Mouse (Mus musculus): ENCODE measurements around the gene Tcte1. TPM values are rescaled to one million over a fixed set of nuclear protein-coding genes. Genes with fewer than 3 reads are reported as not detected.
A peak's percentile ranks its signal among the peaks of the same experiment; 100 is the strongest.

The Tcte1 gene
- total RNA-seq, 1 experiment from 2014 or later: not detected

GRCm38 (mm10) chr17:45584939-45585678 is 61.9 kb downstream of the Tcte1 start:
- DNase-seq: peak; percentile 92

DNA sequence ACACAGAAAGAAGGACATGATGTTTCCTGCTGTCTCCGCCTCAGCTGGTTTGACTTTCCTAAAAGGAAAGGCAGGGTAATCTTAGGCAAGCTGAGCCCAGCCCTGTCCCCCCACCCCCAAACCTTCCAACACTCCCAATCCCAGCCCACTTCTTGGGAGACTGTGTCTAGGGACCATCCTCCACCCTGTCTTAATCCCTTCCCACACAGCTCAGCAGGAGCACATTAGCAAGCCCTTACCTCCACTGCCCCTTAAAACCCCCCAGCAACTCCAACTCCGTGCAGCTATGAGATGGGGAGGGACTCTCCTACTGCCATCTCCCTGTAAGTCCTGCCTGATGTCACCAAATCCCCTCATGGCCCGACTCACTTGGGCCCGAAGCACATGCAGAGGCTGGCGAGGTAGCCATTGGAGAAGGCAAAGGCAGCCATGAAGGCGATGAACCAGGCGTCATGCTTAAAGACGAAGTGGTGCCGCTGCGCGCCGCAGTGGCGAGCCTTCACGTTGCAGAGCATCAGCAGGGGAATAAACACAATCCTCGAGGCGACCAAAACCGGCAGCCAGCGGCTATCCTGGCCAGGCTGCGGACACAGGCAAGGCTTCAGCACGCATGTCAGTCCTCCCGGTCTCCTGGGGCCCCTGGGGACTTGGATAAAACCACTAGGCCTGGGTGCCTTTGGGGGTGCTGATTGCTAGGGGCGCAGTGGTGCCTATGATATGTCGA is 62.7 kb downstream of the Tcte1 start:
- DNase-seq: peak; percentile 26

DNA sequence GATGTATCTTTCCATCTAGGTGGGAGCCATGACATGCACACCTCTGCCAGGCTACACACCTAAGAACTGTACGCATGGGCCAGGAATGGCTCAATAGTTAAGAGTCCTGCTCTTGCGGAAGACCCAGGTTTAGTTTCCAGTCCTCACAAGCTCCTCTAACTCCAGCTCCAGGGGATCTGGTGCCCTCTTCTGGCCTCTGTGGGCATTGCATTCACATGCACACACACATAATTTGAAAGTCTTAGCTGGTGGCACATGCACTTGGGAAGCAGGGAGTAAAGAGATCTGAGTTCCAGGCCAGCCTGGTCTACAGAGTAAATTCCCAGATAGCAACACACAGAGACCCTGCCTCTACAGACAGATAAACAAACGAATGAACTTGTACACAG is 63.2 kb downstream of the Tcte1 start:
- peak; percentile 60 for DNase-seq

GRCm38 (mm10) chr17:45588370-45588769 is 65.1 kb downstream of the Tcte1 start:
- no peak for DNase-seq

GRCm38 (mm10) chr17:45589236-45589635 is 66.0 kb downstream of the Tcte1 start:
- peak; percentile 71 for DNase-seq

GRCm38 (mm10) chr17:45589844-45590243 is 66.6 kb downstream of the Tcte1 start:
- DNase-seq: peak; percentile 90

DNA sequence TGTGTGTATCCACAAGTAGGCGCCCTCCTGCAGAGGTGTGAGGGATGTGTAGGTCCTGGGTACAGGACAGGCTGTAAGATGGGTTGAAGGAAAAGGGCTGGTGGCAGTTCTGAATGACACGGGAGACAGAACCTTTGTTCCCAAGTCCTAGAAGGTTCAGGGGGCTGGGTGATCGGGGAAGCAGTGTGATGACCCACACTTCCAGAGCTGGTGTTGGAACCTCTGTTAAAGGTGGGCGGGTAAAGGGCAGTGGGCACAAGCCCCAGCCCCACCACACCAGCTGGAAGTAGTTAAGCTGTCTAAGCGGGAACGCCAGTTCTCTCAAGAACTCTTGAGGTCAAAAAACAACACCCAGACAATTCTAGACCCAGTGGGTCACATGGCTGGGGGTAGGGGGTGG is 67.2 kb downstream of the Tcte1 start:
- no peak for DNase-seq

DNA sequence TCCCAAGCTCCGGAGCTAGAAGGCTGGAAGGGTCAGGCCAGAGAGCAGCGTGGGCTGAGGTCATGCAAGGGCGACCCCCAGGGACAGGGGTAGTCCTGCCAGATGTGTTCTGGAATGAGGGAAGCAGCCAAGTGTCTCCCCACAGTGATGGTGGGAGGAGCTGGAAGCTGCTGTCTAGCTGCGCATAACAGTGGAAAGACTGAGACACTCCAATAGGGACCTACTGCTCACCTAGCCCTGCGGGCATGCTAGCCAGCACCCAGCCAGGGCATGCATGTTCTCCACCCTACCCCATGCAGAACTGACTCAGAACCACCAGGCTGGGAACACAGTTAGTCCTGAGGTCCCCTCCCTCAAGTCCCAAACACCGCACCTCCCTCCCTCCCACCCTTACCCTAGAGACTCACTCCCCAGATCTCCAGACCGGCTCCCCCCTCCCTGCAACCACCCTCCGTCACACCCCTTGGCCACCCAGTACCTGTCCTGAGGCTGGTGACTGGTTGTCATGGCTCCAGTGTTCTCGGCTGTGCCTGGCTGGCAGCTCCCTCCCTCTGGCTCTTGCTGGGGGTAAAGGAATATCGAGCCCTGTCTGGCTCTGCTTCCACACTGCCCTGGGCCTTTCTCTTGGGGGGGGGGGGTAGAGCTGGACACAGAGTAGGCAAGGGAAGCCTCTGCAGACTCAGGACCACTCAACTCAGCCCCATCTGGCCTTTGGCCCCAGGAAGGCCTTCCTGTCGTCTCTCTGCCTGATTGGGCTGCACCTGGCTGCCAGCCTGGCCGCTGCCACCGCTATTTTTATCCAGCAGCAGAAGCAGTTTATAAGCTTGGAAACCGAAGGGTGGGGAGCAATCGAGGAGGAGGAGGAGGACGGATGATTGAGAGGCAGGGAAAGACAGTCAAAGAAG is 68.7 kb downstream of the Tcte1 start:
- DNase-seq: peak; percentile 66

Other genes starting within 250 kb of the Tcte1 start
- 44.3 and 44.8 TPM in 2 replicates for gene Cdc5l, start 89.7 kb upstream of the Tcte1 start, total RNA-seq (2021)
- not detected in 2 replicates for gene Spats1, start 48.0 kb upstream of the Tcte1 start, total RNA-seq (2021)
- gene Aars2, start 16.6 kb upstream of the Tcte1 start, total RNA-seq (2021): 17.2 and 18.7 TPM in 2 replicates
- gene Tmem151b, start 26.2 kb downstream of the Tcte1 start, total RNA-seq (2021): 0.33 and 1.6 TPM in 2 replicates
- 3.6 and 8.7 TPM in 2 replicates for gene Nfkbie, start 32.3 kb downstream of the Tcte1 start, total RNA-seq (2021)
- gene Slc35b2, start 40.4 kb downstream of the Tcte1 start, total RNA-seq (2021): 54.8 and 56.1 TPM in 2 replicates
- gene Hsp90ab1, start 49.8 kb downstream of the Tcte1 start, total RNA-seq (2021): 1,351 and 1,485 TPM in 2 replicates
- 114 and 140 TPM in 2 replicates for gene Slc29a1, start 76.2 kb downstream of the Tcte1 start, total RNA-seq (2021)
- 0.44 TPM in 1 of 2 replicates, not detected in the other for gene Mymx, start 78.7 kb downstream of the Tcte1 start, total RNA-seq (2021)
- 0.11 and 0.49 TPM in 2 replicates for gene Capn11, start 135.9 kb downstream of the Tcte1 start, total RNA-seq (2021)
- gene Mrpl14, start 162.9 kb downstream of the Tcte1 start, total RNA-seq (2021): 119 and 122 TPM in 2 replicates
- gene Tmem63b, start 163.5 kb downstream of the Tcte1 start, total RNA-seq (2021): 45.4 and 48.1 TPM in 2 replicates
- gene 1600014C23Rik, start 210.4 kb downstream of the Tcte1 start, total RNA-seq (2021): not detected in 2 replicates